Mouse (Mus musculus) liver, embryonic 14.5 days (tissue): ENCODE data around the gene Ets1. TPM values are rescaled to one million over a fixed set of nuclear protein-coding genes. Genes with fewer than 3 reads are reported as not detected.

Experiments used
- ATAC-seq: fragments of 200-750 bp; cut with Nextera tagmentation; 2 replicates; pipeline ENCODE4 v1.8.0; 2017; ENCODE audit warnings: moderate number of reproducible peaks, mild to moderate bottlenecking, moderate library complexity; ENCODE audit not compliant: insufficient read depth
- DNase-seq, 3 experiments: peaks; one replicate each; pipeline ENCODE4 v3.0.0-alpha.2; 2012 to 2013; ENCODE audit warnings: low read depth in 3 of 3, low spot score in 3 of 3
- H3K27ac ChIP-seq: fragments of 300-500 bp; sonication (generic); 2 replicates; pipeline ENCODE4 v1.5.1; 2014; ENCODE audit warnings: moderate library complexity, mild to moderate bottlenecking, control low read depth, inconsistent platforms
- H3K27me3 ChIP-seq: fragments of 300-500 bp; sonication (generic); 2 replicates; pipeline ENCODE4 v1.6.1; 2014; ENCODE audit warnings: mild to moderate bottlenecking, low read length, moderate library complexity; ENCODE audit not compliant: control insufficient read depth, insufficient read depth
- H3K36me3 ChIP-seq: fragments of 300-500 bp; sonication (generic); replicated peaks from 2 replicates; pipeline ENCODE4 v1.6.1; 2014; ENCODE audit warnings: low read depth; ENCODE audit not compliant: control insufficient read depth, insufficient read depth
- H3K4me1 ChIP-seq, 2 experiments: fragments of 200-500 bp in 1 of 2; fragments of 300-500 bp in 1 of 2; sonication (generic) in 1 of 2; replicated peaks; 2 replicates each; pipeline ENCODE4 v1.6.1; 2012 to 2014; ENCODE audit warnings: antibody characterized with exemption in 1 of 2, inconsistent platforms in 1 of 2, low read length in 1 of 2; ENCODE audit not compliant: control insufficient read depth in 2 of 2, insufficient read depth in 2 of 2
- H3K4me2 ChIP-seq: fragments of 300-500 bp; sonication (generic); 2 replicates; pipeline ENCODE4 v1.6.1; 2014; ENCODE audit warnings: low read depth, mild to moderate bottlenecking, control low read depth, moderate library complexity
- H3K4me3 ChIP-seq, 2 experiments: fragments of 200-500 bp in 1 of 2; fragments of 300-500 bp in 1 of 2; sonication (generic) in 1 of 2; 2 replicates each; pipeline ENCODE4 v1.5.1; 2012 to 2014; ENCODE audit warnings: low read depth in 2 of 2, low read length in 2 of 2, mild to moderate bottlenecking in 2 of 2, control low read depth in 1 of 2, inconsistent platforms in 1 of 2, moderate library complexity in 1 of 2; ENCODE audit not compliant: insufficient read depth in 1 of 2
- H3K9ac ChIP-seq: fragments of 300-500 bp; sonication (generic); replicated peaks from 2 replicates; pipeline ENCODE4 v1.6.1; 2014; ENCODE audit warnings: mild to moderate bottlenecking, control low read depth, moderate library complexity
- H3K9me3 ChIP-seq: fragments of 300-500 bp; sonication (generic); 2 replicates; pipeline ENCODE4 v1.6.1; 2016; ENCODE audit warnings: low read length, mixed read lengths; ENCODE audit not compliant: control insufficient read depth
- CTCF ChIP-seq: IDR thresholded peaks from 2 replicates; pipeline ENCODE4 v1.5.1; 2016; ENCODE audit warnings: antibody characterized with exemption, low read depth, control low read depth
- EP300 ChIP-seq: IDR thresholded peaks from 2 replicates; pipeline ENCODE4 v1.6.1; 2016; ENCODE audit warnings: antibody characterized with exemption, low read depth
- WGBS: fragments of 180-500 bp; shearing (Covaris S2); extraction: QIAGEN DNeasy Blood & Tissue Kit; methylation state at CpG from one replicate; pipeline ENCODE4 v1.1.7; 2014; ENCODE audit not compliant: insufficient replicate concordance; 5-methylcytosine and 5-hydroxymethylcytosine counted together
- polyA plus RNA-seq, 2 experiments: library from polyadenylated mRNA; depleted of rRNA in 1 of 2; stranded (reverse) in 1 of 2; unstranded in 1 of 2; fragments of >200 nt; fragmentation: Nextera tagmentation in 1 of 2; extraction: Ambion mirVana in 1 of 2; gene quantifications; 2 replicates each; pipeline versions ENCODE4 v1.2.1 to v1.2.3; 2012 to 2014

Ets1 gene
- polyA plus RNA-seq, 2 experiments, result 4.4 to 8.0 TPM

- Histone ChIP-seq H3K9me3 (no peaks in the 10 kb centered on the region), H3K36me3 (no peaks in the 10 kb centered on the region), H3K27me3 (no peaks in the 10 kb centered on the region; the same call in 1 of the 2 replicates), H3K27ac (no peak overlapping the region), H3K4me3 (peak overlapping the region; percentile 74 to 89), H3K9ac (peak overlapping the region; percentile 63), H3K4me1 (no peaks in the 10 kb centered on the region), H3K4me2 (peak overlapping the region; percentile 94)
- TF ChIP-seq CTCF (no peak), EP300 (no peak)
- WGBS, result 38% methylated on average over 4 of the region's 4 CpGs
- ATAC-seq (no peak), DNase-seq (no peak)
These were observed 59.0 kb downstream of the Ets1 start for GRCm38 (mm10) chr9:32694916-32695490.

- DNase-seq (peak; percentile 78 to 80 (median 79)), ATAC-seq (peak; percentile 97)
- peak overlapping the region; percentile 63 for H3K9ac ChIP-seq
- no peaks in the 10 kb centered on the region; the same call in 1 of the 2 replicates for H3K27me3 ChIP-seq
- no peaks in the 10 kb centered on the region for H3K36me3 ChIP-seq
- H3K4me2 ChIP-seq, result peak overlapping the region; percentile 94
- WGBS, result under 1% methylated on average over 59 of the region's 67 CpGs
- H3K27ac ChIP-seq, result no peak overlapping the region
- H3K4me3 ChIP-seq, result peak overlapping the region; percentile 74 to 89
- TF ChIP-seq CTCF, result no peak
- no peak for TF ChIP-seq EP300
- no peaks in the 10 kb centered on the region for H3K4me1 ChIP-seq
- H3K9me3 ChIP-seq, result no peaks in the 10 kb centered on the region
These were observed 59.6 kb downstream of the Ets1 start for GRCm38 (mm10) chr9:32695492-32696190.

- 0 out of 2 replicates have a peak, but pooled peaks have one; percentile 3 for ATAC-seq
These were observed 60.2 kb downstream of the Ets1 start for GRCm38 (mm10) chr9:32696259-32696658.

GRCm38 (mm10) chr9:32696717-32697116 lies 60.7 kb downstream of the Ets1 start:
- Histone ChIP-seq H3K9me3 (no peaks in the 10 kb centered on the region), H3K27me3 (no peaks in the 10 kb centered on the region; the same call in 1 of the 2 replicates), H3K4me2 (peak overlapping the region; percentile 94), H3K36me3 (no peaks in the 10 kb centered on the region), H3K4me1 (no peaks in the 10 kb centered on the region), H3K4me3 (peak overlapping the region; percentile 41 to 74), H3K27ac (no peak overlapping the region), H3K9ac (no peak overlapping the region)
- no peak for ATAC-seq
- 29% methylated on average over 7 of the region's 7 CpGs for WGBS
- DNase-seq, result no peak
- TF ChIP-seq EP300 (no peak), CTCF (no peak)

More at GRCm38 (mm10) chr9:32696259-32696658, 60.2 kb downstream of the Ets1 start:
- H3K27ac ChIP-seq, result no peak overlapping the region
- H3K4me1 ChIP-seq, result no peaks in the 10 kb centered on the region
- H3K9me3 ChIP-seq, result no peaks in the 10 kb centered on the region
- peak overlapping the region; percentile 61 to 74 for H3K4me3 ChIP-seq
- H3K4me2 ChIP-seq, result peak overlapping the region; percentile 94
- no peaks in the 10 kb centered on the region for H3K36me3 ChIP-seq
- DNase-seq, result no peak
- WGBS, result 3% methylated on average over 13 of the region's 13 CpGs
- TF ChIP-seq CTCF (no peak), EP300 (no peak)
- peak overlapping the region; percentile 52; the same call in 1 of the 2 replicates for H3K9ac ChIP-seq
- H3K27me3 ChIP-seq, result no peaks in the 10 kb centered on the region; the same call in 1 of the 2 replicates
